Mouse (Mus musculus) heart, adult 2 months (tissue): ENCODE data around the gene Hyal1. TPM values are rescaled to one million over a fixed set of nuclear protein-coding genes. Genes with fewer than 3 reads are reported as not detected.

Experiments used
- DNase-seq, 2 experiments: peaks; one replicate each; pipeline ENCODE4 v3.0.0; 2021
- H3K27ac ChIP-seq: fragments of 200-600 bp; 2 replicates; pipeline ENCODE4 v1.8.1; 2022
- H3K27me3 ChIP-seq: fragments of 200-500 bp; 2 replicates; pipeline ENCODE4 v1.6.1; 2012; ENCODE audit warnings: mild to moderate bottlenecking, low read length, inconsistent platforms, mixed read lengths; ENCODE audit not compliant: control insufficient read depth, insufficient read depth
- H3K36me3 ChIP-seq: fragments of 200-500 bp; 2 replicates; pipeline ENCODE4 v1.6.1; 2012; ENCODE audit warnings: low read length, inconsistent platforms; ENCODE audit not compliant: control insufficient read depth, insufficient read depth
- H3K4me1 ChIP-seq: fragments of 200-500 bp; 2 replicates; pipeline ENCODE4 v1.6.1; 2011; ENCODE audit warnings: low read length; ENCODE audit not compliant: control insufficient read depth, insufficient read depth
- H3K4me3 ChIP-seq: fragments of 200-600 bp; 2 replicates; pipeline ENCODE4 v1.8.1; 2022
- H3K79me2 ChIP-seq: fragments of 200-500 bp; replicated peaks from 2 replicates; pipeline ENCODE4 v1.6.1; 2012; ENCODE audit warnings: mild to moderate bottlenecking, inconsistent platforms, low read length, moderate library complexity, mixed read lengths; ENCODE audit not compliant: control insufficient read depth, insufficient read depth
- H3K9ac ChIP-seq: fragments of 200-500 bp; 2 replicates; pipeline ENCODE4 v1.6.1; 2012; ENCODE audit warnings: low read depth, mild to moderate bottlenecking, control low read depth, inconsistent platforms, low read length, mixed read lengths
- CTCF ChIP-seq: fragments of 200-600 bp; IDR thresholded peaks from 2 replicates; pipeline ENCODE4 v1.8.1; 2022; ENCODE audit warnings: antibody characterized with exemption, mild to moderate bottlenecking, moderate library complexity
- EP300 ChIP-seq: fragments of 200-500 bp; IDR thresholded peaks from 2 replicates; pipeline ENCODE4 v1.6.1; 2011; ENCODE audit warnings: low read depth, low read length, control low read depth; ENCODE audit not compliant: insufficient read depth
- POLR2A ChIP-seq: fragments of 200-500 bp; IDR thresholded peaks from 2 replicates; pipeline ENCODE4 v1.6.1; 2011; ENCODE audit warnings: mild to moderate bottlenecking, low read depth, low read length, control low read depth; ENCODE audit not compliant: insufficient read depth
- WGBS: fragments of 180-500 bp; shearing (Covaris S2); methylation state at CpG from one replicate; pipeline ENCODE4 v1.1.7; 2018; 5-methylcytosine and 5-hydroxymethylcytosine counted together
- intact Hi-C: fragments of 180-260 bp; cut with DNase I; formaldehyde crosslinking; loops from one replicate; pipeline ENCODE4 v1.15.1; 2025
- polyA plus RNA-seq: library from polyadenylated mRNA; depleted of rRNA; stranded (reverse); fragments of >200 nt; gene quantifications from 2 replicates; pipeline ENCODE4 v1.2.3, GENCODE M21; 2012
- total RNA-seq, 2 experiments: library from RNA; stranded (reverse); gene quantifications; 2 replicates each; pipeline ENCODE4 v1.2.3; 2021

The Hyal1 gene
- total and polyA plus RNA-seq, 3 experiments, result 5.1 to 6.9 (median 5.9) TPM

DNA sequence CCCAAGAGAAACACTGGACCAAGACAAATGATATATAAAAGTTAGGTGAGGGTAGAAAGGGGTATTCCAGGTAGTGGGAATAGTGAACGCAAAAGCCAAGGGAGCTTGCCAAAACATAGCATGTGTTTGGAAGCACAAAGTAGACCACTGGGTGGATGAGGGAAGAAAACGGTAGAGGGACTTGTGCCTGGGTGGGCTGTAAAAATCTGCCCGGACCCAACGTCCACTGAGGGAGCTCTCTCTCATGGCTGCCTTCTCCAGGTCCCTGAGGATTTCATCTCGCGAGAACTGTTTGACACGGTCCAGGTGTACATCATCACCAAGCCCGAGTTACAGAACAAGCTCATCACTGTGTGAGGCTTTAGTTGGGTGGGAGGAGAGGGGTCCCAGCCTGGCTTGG is 34.0 kb upstream of the Hyal1 start:
- intact Hi-C loops, result loop anchor here (1.0 to 10.0 kb wide), 2 partner anchors 9 to 858 kb away; partner anchors contain the start of genes Tex264 and Tmem115
- no peak overlapping the region; the same call in 1 of the 2 replicates for H3K9ac ChIP-seq
- DNase-seq, result no peak
- no peak overlapping the region; the same call in 1 of the 2 replicates for H3K27ac ChIP-seq
- H3K4me3 ChIP-seq, result peak overlapping the region; percentile 75
- no peaks in the 10 kb centered on the region for H3K79me2 ChIP-seq
- H3K36me3 ChIP-seq, result no peaks in the 10 kb centered on the region
- 35% methylated on average over 8 of the region's 8 CpGs for WGBS
- TF ChIP-seq CTCF (no peak), POLR2A (no peak), EP300 (no peak)
- H3K4me1 ChIP-seq, result peaks cover 5% of the 10 kb centered on the region; the same call in 1 of the 2 replicates
- no peaks in the 10 kb centered on the region for H3K27me3 ChIP-seq

DNA sequence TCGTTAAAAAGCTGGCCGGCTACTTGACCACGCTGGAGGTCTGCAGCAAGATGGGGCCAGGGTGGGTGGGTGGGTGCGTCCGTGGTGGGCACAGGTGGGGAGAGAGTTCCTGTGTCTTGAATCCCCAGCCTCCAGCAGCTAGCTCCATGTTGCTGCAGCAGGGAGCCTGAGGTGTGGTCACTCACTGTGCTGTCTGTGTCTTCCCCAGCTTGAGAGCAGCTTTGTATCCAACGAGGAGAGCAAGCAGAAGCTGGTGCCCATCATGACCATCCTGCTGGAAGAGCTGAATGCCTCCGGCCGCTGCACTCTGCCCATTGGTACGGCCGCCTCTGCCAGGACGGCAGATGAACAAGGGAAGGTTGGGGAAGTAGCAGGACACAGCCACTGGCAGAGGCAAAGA is 33.4 kb upstream of the Hyal1 start:
- Histone ChIP-seq H3K9ac (no peak overlapping the region), H3K4me1 (peaks cover 5% of the 10 kb centered on the region; the same call in 1 of the 2 replicates), H3K4me3 (no peak overlapping the region), H3K27ac (no peak overlapping the region), H3K36me3 (no peaks in the 10 kb centered on the region), H3K27me3 (no peaks in the 10 kb centered on the region), H3K79me2 (no peaks in the 10 kb centered on the region)
- no peak for DNase-seq
- WGBS, result 85% methylated on average over 11 of the region's 11 CpGs
- TF ChIP-seq CTCF, result no peak
- intact Hi-C loops, result loop anchor here (10.0 kb wide), 1 partner anchor 858 kb away; the partner anchor contains the start of gene Tex264

DNA sequence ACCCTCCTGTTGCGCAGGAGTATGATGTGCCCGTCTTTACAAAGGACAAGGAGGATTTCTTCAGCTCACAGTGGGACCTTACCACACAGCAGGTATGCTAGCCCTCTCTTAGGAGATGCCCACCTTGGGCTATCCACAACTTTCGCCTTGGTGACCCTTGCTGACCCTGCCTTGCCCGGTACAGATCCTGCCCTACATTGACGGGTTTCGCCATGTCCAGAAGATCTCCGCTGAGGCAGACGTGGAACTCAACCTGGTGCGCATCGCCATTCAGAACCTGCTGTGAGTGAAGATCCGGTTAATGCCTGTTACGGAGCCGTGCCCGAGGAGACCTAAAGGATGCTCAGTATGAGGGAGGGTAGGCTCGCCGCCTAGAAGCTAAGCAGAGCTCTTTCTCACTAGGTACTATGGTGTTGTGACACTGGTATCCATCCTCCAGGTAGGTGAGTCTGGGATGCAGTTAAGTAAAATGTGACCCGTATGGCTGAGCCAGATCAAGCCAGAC is 32.5 kb upstream of the Hyal1 start:
- Histone ChIP-seq H3K4me3 (no peak overlapping the region), H3K4me1 (peaks cover 5% of the 10 kb centered on the region; the same call in 1 of the 2 replicates), H3K36me3 (no peaks in the 10 kb centered on the region), H3K27me3 (no peaks in the 10 kb centered on the region), H3K79me2 (no peaks in the 10 kb centered on the region), H3K27ac (no peak overlapping the region), H3K9ac (no peak overlapping the region)
- DNase-seq, result no peak
- 96% methylated on average over 17 of the region's 17 CpGs for WGBS
- intact Hi-C loops, result loop anchor here (10.0 kb wide), 1 partner anchor 859 kb away; the partner anchor contains the start of gene Tex264
- TF ChIP-seq CTCF (no peak), POLR2A (no peak), EP300 (no peak)

DNA sequence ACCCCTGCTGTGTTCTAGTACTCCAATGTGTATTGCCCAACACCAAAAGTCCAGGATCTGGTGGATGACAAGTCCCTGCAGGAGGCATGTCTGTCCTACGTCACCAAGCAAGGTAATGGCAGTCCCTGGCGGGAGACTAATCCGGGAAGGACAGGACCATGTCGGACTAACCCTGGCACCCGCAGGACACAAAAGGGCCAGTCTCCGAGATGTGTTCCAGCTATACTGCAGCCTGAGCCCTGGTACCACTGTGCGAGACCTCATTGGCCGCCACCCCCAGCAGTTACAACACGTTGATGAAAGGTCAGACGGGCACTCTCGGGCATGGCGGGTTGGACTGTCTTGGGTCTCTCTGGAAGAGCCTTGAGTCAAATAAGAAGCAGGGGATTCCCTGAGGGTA is 32.0 kb upstream of the Hyal1 start:
- Histone ChIP-seq H3K27ac (no peak overlapping the region), H3K27me3 (no peaks in the 10 kb centered on the region), H3K36me3 (no peaks in the 10 kb centered on the region), H3K9ac (no peak overlapping the region), H3K79me2 (no peaks in the 10 kb centered on the region), H3K4me3 (no peak overlapping the region), H3K4me1 (peaks cover 5% of the 10 kb centered on the region; the same call in 1 of the 2 replicates)
- WGBS, result 91% methylated on average over 12 of the region's 12 CpGs
- DNase-seq, result peak in 1 of 2 experiments; percentile 9
- TF ChIP-seq POLR2A (no peak), EP300 (no peak), CTCF (no peak)
- intact Hi-C loops, result loop anchor here (10.0 kb wide), 1 partner anchor 860 kb away; the partner anchor contains the start of gene Tex264

DNA sequence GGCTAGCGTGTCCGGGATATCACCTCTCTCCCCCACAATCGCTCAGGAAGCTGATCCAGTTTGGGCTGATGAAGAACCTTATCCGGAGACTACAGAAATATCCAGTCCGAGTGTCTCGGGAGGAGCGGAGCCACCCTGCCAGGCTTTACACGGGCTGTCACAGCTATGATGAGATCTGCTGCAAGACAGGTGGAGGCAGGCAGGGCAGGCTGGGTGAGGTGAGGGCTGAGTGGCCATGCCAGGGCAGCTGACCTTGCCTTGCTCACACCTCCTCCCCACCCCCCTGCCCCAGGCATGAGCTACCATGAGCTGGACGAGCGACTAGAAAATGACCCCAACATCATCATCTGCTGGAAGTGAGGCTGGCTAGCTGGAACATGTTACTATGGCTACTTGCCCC is 31.5 kb upstream of the Hyal1 start:
- no peak overlapping the region for H3K4me3 ChIP-seq
- intact Hi-C loops, result loop anchor here (10.0 kb wide), 1 partner anchor 860 kb away; the partner anchor contains the start of gene Tex264
- peaks cover 5% of the 10 kb centered on the region; the same call in 1 of the 2 replicates for H3K4me1 ChIP-seq
- peak in 1 of 2 experiments; percentile 6 for DNase-seq
- H3K27me3 ChIP-seq, result no peaks in the 10 kb centered on the region
- no peaks in the 10 kb centered on the region for H3K79me2 ChIP-seq
- H3K27ac ChIP-seq, result no peak overlapping the region
- TF ChIP-seq POLR2A, result no peak
- TF ChIP-seq CTCF, result no peak
- TF ChIP-seq EP300, result no peak
- no peak overlapping the region for H3K9ac ChIP-seq
- H3K36me3 ChIP-seq, result no peaks in the 10 kb centered on the region
- WGBS, result 83% methylated on average over 10 of the region's 10 CpGs

DNA sequence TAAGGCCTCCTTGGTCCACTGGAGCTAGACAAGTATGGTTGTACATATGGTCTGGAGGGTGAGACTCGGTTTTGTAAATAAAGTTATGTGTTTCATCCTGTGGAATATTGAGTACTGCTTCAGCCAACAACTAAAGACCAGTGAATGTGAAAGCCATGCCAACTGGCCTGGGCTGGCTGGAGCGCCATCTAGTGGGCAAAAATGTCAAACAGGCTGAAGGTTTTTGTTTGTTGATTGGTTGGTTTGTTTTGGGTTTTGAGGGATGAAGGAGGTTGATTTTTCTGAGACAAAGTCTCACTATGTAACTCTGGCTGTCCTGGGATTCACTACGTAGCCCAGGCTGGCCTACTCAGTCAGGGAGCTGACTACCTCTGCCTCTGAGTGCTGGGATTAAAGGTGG is 31.1 kb upstream of the Hyal1 start:
- intact Hi-C loops, result loop anchor here (10.0 kb wide), 1 partner anchor 861 kb away; the partner anchor contains the start of gene Tex264
- Histone ChIP-seq H3K79me2 (no peaks in the 10 kb centered on the region), H3K27ac (no peak overlapping the region), H3K36me3 (no peaks in the 10 kb centered on the region), H3K4me3 (no peak overlapping the region), H3K27me3 (no peaks in the 10 kb centered on the region), H3K9ac (no peak overlapping the region), H3K4me1 (peaks cover 5% of the 10 kb centered on the region; the same call in 1 of the 2 replicates)
- DNase-seq, result peak; percentile 65 to 77
- TF ChIP-seq EP300 (no peak), POLR2A (no peak), CTCF (peak; percentile 100)
- WGBS, result 15% methylated on average over 3 of the region's 3 CpGs
